Mouse (Mus musculus) stomach, postnatal 0 days (tissue): ENCODE measurements around the gene Tbccd1. TPM values are rescaled to one million over a fixed set of nuclear protein-coding genes. Genes with fewer than 3 reads are reported as not detected.

Source experiments
- ATAC-seq: fragments of 200-750 bp; cut with Nextera tagmentation; 2 replicates; pipeline ENCODE4 v1.8.0; 2017; ENCODE audit not compliant: low FRiP score, low TSS enrichment
- DNase-seq: peaks from one replicate; pipeline ENCODE4 v3.0.0-alpha.2; 2016; ENCODE audit warnings: low spot score
- H3K27ac ChIP-seq: fragments of 300-500 bp; sonication (generic); replicated peaks from 2 replicates; pipeline ENCODE4 v1.5.1; 2014; ENCODE audit warnings: mild to moderate bottlenecking, control low read depth
- H3K27me3 ChIP-seq: fragments of 300-500 bp; sonication (generic); 2 replicates; pipeline ENCODE4 v1.6.1; 2014; ENCODE audit warnings: low read length; ENCODE audit not compliant: control insufficient read depth, insufficient read depth
- H3K36me3 ChIP-seq: fragments of 300-500 bp; sonication (generic); 2 replicates; pipeline ENCODE4 v1.6.1; 2014; ENCODE audit warnings: low read length, mixed read lengths; ENCODE audit not compliant: control insufficient read depth, insufficient read depth
- H3K4me1 ChIP-seq: fragments of 300-500 bp; sonication (generic); replicated peaks from 2 replicates; pipeline ENCODE4 v1.6.1; 2014; ENCODE audit warnings: antibody characterized with exemption; ENCODE audit not compliant: control insufficient read depth, insufficient read depth
- H3K4me2 ChIP-seq: fragments of 300-500 bp; sonication (generic); replicated peaks from 2 replicates; pipeline ENCODE4 v1.6.1; 2014; ENCODE audit warnings: low read depth, mild to moderate bottlenecking, control low read depth, moderate library complexity
- H3K4me3 ChIP-seq: fragments of 300-500 bp; sonication (generic); 2 replicates; pipeline ENCODE4 v1.5.1; 2014; ENCODE audit warnings: low read depth, low read length, control low read depth
- H3K9ac ChIP-seq: fragments of 300-500 bp; sonication (generic); 2 replicates; pipeline ENCODE4 v1.6.1; 2014; ENCODE audit warnings: mild to moderate bottlenecking, low read length, control low read depth, mixed read lengths
- H3K9me3 ChIP-seq: fragments of 300-500 bp; sonication (generic); 2 replicates; pipeline ENCODE4 v1.6.1; 2016; ENCODE audit warnings: low read length; ENCODE audit not compliant: control insufficient read depth
- CTCF ChIP-seq: IDR thresholded peaks from 2 replicates; pipeline ENCODE4 v1.5.1; 2016; ENCODE audit warnings: antibody characterized with exemption, low read depth, mild to moderate bottlenecking, moderate library complexity
- EP300 ChIP-seq: optimal IDR thresholded peaks from 2 replicates; pipeline ENCODE3; 2016; ENCODE audit warnings: antibody characterized with exemption
- whole genome bisulfite sequencing: fragments of 180-500 bp; shearing (Covaris S2); extraction: QIAGEN DNeasy Blood & Tissue Kit; methylation state at CpG from one replicate; pipeline ENCODE4 v1.1.7; 2014; 5-methylcytosine and 5-hydroxymethylcytosine counted together
- polyA plus RNA-seq: library from polyadenylated mRNA; unstranded; fragments of >200 nt; fragmentation: Nextera tagmentation; extraction: Ambion mirVana; gene quantifications from 2 replicates; pipeline ENCODE4 v1.2.1, GENCODE M21; 2015

The Tbccd1 gene
- polyA plus RNA-seq, 1 experiment from 2014 or later: 12.2 TPM

- no peaks in the 10 kb centered on the region for H3K27me3 ChIP-seq
- no peak for ATAC-seq
Measured at GRCm38 (mm10) chr16:22883441-22883840, 26.0 kb upstream of the Tbccd1 start.

GRCm38 (mm10) chr16:22881487-22881886 is 24.0 kb upstream of the Tbccd1 start:
- H3K4me1 ChIP-seq: no peaks in the 10 kb centered on the region
- TF ChIP-seq EP300 (no peak), CTCF (no peak)
- H3K27me3 ChIP-seq: no peaks in the 10 kb centered on the region
- H3K9ac ChIP-seq: no peak overlapping the region
- H3K27ac ChIP-seq: no peak overlapping the region
- no peak overlapping the region for H3K4me3 ChIP-seq
- H3K9me3 ChIP-seq: no peaks in the 10 kb centered on the region
- ATAC-seq (no peak), DNase-seq (no peak)
- no peak overlapping the region for H3K4me2 ChIP-seq
- no peaks in the 10 kb centered on the region for H3K36me3 ChIP-seq
- WGBS: 63% methylated on average over 4 of the region's 4 CpGs

More at GRCm38 (mm10) chr16:22883441-22883840, 26.0 kb upstream of the Tbccd1 start:
- no peak for TF ChIP-seq CTCF
- no peak for TF ChIP-seq EP300
- Histone ChIP-seq H3K9me3 (no peaks in the 10 kb centered on the region), H3K36me3 (no peaks in the 10 kb centered on the region), H3K27ac (no peak overlapping the region), H3K4me1 (no peaks in the 10 kb centered on the region), H3K4me3 (no peak overlapping the region), H3K4me2 (no peak overlapping the region), H3K9ac (no peak overlapping the region)
- DNase-seq: no peak
- WGBS: 77% methylated on average over 5 of the region's 5 CpGs

- DNase-seq (no peak), ATAC-seq (no peak)
- Histone ChIP-seq H3K4me3 (no peak overlapping the region), H3K27ac (no peak overlapping the region), H3K9me3 (no peaks in the 10 kb centered on the region), H3K9ac (no peak overlapping the region), H3K36me3 (no peaks in the 10 kb centered on the region), H3K27me3 (no peaks in the 10 kb centered on the region), H3K4me2 (no peak overlapping the region), H3K4me1 (no peaks in the 10 kb centered on the region)
- WGBS: 32% methylated on average over 6 of the region's 6 CpGs
- TF ChIP-seq EP300 (no peak), CTCF (no peak)
Measured at GRCm38 (mm10) chr16:22880900-22881299, 23.4 kb upstream of the Tbccd1 start.

GRCm38 (mm10) chr16:22879945-22880595 is 22.6 kb upstream of the Tbccd1 start:
- no peak overlapping the region for H3K4me3 ChIP-seq
- no peak overlapping the region for H3K9ac ChIP-seq
- no peaks in the 10 kb centered on the region for H3K36me3 ChIP-seq
- H3K4me1 ChIP-seq: no peaks in the 10 kb centered on the region
- no peaks in the 10 kb centered on the region for H3K27me3 ChIP-seq
- TF ChIP-seq EP300: no peak
- TF ChIP-seq CTCF: no peak
- H3K4me2 ChIP-seq: no peak overlapping the region
- H3K9me3 ChIP-seq: no peaks in the 10 kb centered on the region
- ATAC-seq (no peak), DNase-seq (no peak)
- no peak overlapping the region for H3K27ac ChIP-seq
- 47% methylated on average over 7 of the region's 7 CpGs for WGBS

GRCm38 (mm10) chr16:22878716-22879115 is 21.2 kb upstream of the Tbccd1 start:
- Histone ChIP-seq H3K4me3 (no peak overlapping the region), H3K27me3 (no peaks in the 10 kb centered on the region), H3K27ac (no peak overlapping the region), H3K4me2 (no peak overlapping the region), H3K9ac (no peak overlapping the region), H3K9me3 (no peaks in the 10 kb centered on the region), H3K4me1 (no peaks in the 10 kb centered on the region), H3K36me3 (no peaks in the 10 kb centered on the region)
- TF ChIP-seq CTCF: no peak
- no peak for TF ChIP-seq EP300
- 74% methylated on average over 7 of the region's 7 CpGs for WGBS
- DNase-seq (no peak), ATAC-seq (no peak)

- Histone ChIP-seq H3K36me3 (no peaks in the 10 kb centered on the region), H3K27me3 (no peaks in the 10 kb centered on the region), H3K4me2 (no peak overlapping the region), H3K4me1 (no peaks in the 10 kb centered on the region), H3K9ac (no peak overlapping the region), H3K27ac (no peak overlapping the region), H3K9me3 (no peaks in the 10 kb centered on the region), H3K4me3 (no peak overlapping the region)
- ATAC-seq (no peak), DNase-seq (no peak)
- TF ChIP-seq CTCF (no peak), EP300 (no peak)
- WGBS: 69% methylated on average over 11 of the region's 11 CpGs
Measured at GRCm38 (mm10) chr16:22877660-22878390, 20.4 kb upstream of the Tbccd1 start.
